Mouse (Mus musculus): ENCODE measurements around the gene 4930402K13Rik.
A peak's percentile ranks its signal among the peaks of the same experiment; 100 is the strongest.
"Not testable (repeated sequence)": the region's sequence is repeated elsewhere in the genome, so short reads cannot be mapped to it uniquely, and the experiment has no call there.

Gene 4930402K13Rik

DNA sequence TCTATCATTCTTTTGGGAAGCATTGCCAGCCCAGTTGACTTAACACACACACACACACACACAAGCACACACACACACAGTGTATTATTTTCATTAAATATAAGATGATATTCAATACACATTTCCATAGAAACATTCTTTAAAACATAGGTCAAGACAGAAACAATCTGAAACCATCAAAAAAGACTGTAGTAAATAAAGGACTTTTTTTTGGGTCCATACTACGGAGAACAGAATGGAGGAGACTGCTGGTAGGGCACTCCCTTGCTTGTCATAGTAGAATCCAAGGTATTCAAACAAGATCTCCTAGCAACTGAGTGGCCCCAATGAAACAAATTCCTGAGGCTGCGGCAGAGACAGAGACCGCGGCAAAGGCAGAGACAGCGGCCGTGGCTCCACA, at the start of gene 4930402K13Rik:
Gene 4930402K13Rik, plus strand, starts transcription at position 301 of the 400 bp plus-strand sequence.
- no peak for DNase-seq

DNA sequence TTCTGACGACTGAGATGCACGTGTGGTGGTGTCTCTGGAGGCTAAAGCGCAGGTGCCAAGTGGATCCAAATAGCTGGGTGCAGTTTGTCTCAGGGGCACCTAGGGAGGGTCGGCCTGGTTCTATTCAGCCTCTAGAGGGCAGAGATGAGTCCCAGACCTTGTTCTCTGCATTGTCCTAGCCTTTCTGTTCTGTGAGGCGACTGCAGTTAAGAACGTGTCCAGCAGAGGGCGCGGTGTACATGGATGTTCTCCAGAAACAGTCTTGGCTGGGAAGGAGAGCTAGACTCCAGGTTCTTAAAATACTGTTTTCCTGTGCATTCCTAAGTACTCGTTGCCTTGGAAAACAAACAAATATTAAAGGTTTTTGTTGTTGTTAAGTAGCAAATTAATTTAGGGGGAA, 43.4 kb upstream of the 4930402K13Rik start:
- DNase-seq, result peak; percentile 60

- no peak for DNase-seq
Observed at GRCm38 (mm10) chrX:9062101-9062500, 42.3 kb upstream of the 4930402K13Rik start.

- DNase-seq, result not testable (repeated sequence)
Observed at GRCm38 (mm10) chrX:9062715-9063114, 41.6 kb upstream of the 4930402K13Rik start, which contains the start of gene Fthl17f. TSS of gene Fthl17f (plus strand) at chrX:9063015.

DNA sequence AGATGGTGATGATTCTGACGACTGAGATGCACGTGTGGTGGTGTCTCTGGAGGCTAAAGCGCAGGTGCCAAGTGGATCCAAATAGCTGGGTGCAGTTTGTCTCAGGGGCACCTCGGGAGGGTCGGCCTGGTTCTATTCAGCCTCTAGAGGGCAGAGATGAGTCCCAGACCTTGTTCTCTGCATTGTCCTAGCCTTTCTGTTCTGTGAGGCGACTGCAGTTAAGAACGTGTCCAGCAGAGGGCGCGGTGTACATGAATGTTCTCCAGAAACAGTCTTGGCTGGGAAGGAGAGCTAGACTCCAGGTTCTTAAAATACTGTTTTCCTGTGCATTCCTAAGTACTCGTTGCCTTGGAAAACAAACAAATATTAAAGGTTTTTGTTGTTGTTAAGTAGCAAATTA, 26.7 kb upstream of the 4930402K13Rik start:
- DNase-seq, result peak; percentile 32

DNA sequence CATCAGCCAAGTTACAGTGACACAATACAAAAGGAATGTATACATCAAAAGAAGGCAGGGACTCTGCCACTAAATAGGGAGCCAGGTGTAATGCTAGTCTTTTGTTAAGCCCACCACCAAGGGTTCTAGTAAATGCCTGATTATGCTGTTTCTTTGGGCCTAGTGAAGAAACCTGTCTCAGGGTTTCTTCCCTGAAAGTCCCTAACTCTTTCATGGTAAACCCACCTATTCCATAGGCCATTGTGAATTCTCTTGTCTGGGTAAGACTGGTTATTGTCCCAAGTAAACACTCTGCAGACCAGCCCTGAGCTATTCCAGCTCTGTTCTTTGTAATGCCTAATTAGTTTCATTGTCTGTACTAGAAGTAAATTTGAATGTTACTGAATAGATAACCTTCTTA, 9.3 kb upstream of the 4930402K13Rik start:
- DNase-seq, result not testable (repeated sequence)

- DNase-seq, result no peak
Observed at GRCm38 (mm10) chrX:9110381-9110780, 6.0 kb downstream of the 4930402K13Rik start.

DNA sequence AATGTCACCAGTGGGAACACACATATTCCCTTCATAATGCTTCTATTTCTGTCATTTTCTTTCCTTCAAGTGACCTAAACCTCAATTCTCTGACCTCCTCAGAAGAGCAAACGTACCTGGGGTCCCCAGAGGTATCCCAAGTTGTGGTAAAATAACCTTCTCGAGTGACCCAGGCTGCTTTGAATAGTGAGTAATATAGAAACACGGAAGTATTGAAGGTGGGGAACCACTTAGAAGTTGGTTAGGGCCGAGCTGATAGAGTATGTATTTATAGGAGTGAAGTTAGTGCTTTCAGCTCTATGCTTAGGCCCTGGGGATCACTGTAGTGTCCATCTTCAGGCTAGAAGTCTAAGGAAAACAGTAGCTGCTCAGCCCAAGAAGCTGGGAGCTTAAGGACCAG, 20.6 kb downstream of the 4930402K13Rik start:
- DNase-seq, result no peak

- peak; percentile 32 for DNase-seq
Observed at GRCm38 (mm10) chrX:9128317-9128831, 24.0 kb downstream of the 4930402K13Rik start.

- no peak for DNase-seq
Observed at GRCm38 (mm10) chrX:9139290-9139948, 35.1 kb downstream of the 4930402K13Rik start.

DNA sequence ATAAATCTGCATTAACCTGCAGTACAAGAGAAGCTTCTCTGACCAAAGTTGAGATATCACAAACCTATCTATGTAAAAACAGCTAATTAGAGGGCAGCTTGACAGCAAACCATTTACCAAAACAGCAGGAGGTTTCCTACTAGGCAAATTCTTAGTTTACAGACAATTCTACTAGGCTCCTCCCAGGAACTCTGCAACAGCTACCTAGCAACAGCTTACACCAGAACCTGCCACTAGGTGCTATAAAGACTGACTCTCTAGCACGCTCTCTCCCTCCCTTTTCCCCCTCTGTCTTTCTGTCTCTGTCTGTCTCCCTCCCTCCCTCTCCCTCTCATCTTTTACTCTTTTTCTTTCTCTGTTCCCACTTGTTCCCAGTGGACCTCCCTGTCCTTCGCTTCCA, 38.3 kb downstream of the 4930402K13Rik start:
- DNase-seq, result no peak

All from cerebellum, adult 11 months (tissue).